Mouse (Mus musculus): ENCODE results near the gene Smg6. TPM values are rescaled to one million over a fixed set of nuclear protein-coding genes. Genes with fewer than 3 reads are reported as not detected.

Gene Smg6
- total RNA-seq, 1 experiment from 2014 or later, result 48.2 TPM

GRCm38 (mm10) chr11:75192336-75193214 lies 267.0 kb downstream of the Smg6 start:
- peak; percentile 33; the same call in 1 of the 2 replicates for ATAC-seq (ENCODE audit: extremely low read depth, insufficient number of reproducible peaks, low FRiP score, poor library complexity, severe bottlenecking)

DNA sequence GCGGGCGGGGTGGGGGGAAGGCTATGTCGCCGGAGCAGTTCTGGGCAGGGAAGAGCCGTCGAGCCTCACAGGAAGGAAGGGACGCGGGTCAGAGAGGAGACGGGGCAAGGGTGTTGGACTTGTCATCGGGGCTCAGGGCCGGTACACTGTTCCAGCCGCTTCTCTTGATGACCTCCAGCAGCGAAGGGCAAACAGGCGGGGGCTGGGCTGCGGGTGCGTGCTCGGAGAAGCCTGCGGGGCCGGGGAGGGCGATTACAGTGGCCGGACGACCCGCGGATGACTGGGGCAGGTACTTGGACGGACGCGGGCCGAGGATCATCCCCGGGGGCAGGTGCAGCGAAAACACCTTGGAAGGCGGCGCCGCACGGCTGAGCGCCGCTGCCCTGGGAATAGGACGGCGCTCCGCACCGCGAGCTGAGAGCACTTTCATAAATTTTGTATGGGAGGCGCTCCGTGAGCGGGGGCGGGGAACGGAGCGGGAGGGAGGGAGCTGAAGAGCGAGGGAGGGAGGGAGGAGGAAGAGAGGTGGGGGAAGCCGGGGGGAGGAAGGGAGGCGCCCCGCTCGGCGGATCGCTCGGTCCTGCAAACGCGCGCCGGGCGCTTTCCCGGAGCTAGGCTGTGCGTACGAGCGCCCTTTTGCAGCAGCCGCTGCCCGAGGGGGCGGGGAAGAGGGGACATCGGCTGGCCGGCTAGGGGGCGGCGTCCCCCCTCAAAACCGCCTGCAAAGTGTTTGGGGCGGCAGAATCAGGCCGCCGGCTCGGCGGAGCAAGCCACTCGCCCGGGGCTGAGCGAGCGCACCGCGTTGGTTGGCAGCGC lies 267.8 kb downstream of the Smg6 start, which contains the start of gene Rtn4rl1:
Gene Rtn4rl1 (plus strand): TSS at position 528 of the 816 bp plus-strand sequence.
- peak; percentile 17; the same call in 1 of the 2 replicates for ATAC-seq (ENCODE audit: extremely low read depth, insufficient number of reproducible peaks, low FRiP score, poor library complexity, severe bottlenecking)

DNA sequence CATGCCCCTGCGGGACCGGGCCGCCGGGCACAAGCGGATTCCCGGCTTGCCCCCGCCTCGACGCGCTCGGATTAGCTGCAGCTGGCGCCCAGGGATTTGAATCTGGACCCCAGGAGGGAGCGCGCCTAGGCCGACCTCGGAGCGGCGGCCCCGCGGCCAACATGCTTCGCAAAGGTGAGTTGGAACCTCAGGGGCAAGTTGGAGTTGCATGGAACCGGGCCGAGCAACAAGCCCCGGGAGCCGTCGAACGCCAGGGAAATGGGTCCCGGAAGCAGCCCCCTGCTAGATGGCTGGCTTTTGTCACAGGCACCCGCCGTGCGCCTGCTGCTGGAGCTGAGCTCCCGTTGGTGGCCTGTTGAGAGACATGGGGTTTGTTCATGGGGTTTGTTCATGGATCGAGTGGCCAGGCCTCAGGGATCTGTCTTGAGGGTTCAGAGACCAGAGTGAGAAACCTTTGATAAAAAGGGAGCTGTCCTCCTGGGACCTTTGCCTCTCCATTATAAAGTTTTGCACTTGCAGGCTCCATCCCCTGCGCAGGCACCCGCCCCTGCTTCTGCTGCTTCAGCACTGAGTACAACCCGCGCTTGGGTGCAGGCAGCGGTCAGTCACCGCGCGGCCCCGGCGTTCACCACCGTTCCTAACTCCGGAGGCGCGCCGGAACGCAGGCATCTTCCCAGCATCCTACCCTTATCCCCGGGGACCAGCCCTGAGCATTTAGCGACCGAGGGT lies 268.7 kb downstream of the Smg6 start:
- ATAC-seq (ENCODE audit: extremely low read depth, insufficient number of reproducible peaks, low FRiP score, poor library complexity, severe bottlenecking), result no peak

GRCm38 (mm10) chr11:75194850-75195461 lies 269.3 kb downstream of the Smg6 start:
- ATAC-seq (ENCODE audit: extremely low read depth, insufficient number of reproducible peaks, low FRiP score, poor library complexity, severe bottlenecking), result no peak

- no peak for ATAC-seq (ENCODE audit: extremely low read depth, insufficient number of reproducible peaks, low FRiP score, poor library complexity, severe bottlenecking)
Observed at GRCm38 (mm10) chr11:75196131-75196530, 270.5 kb downstream of the Smg6 start.

DNA sequence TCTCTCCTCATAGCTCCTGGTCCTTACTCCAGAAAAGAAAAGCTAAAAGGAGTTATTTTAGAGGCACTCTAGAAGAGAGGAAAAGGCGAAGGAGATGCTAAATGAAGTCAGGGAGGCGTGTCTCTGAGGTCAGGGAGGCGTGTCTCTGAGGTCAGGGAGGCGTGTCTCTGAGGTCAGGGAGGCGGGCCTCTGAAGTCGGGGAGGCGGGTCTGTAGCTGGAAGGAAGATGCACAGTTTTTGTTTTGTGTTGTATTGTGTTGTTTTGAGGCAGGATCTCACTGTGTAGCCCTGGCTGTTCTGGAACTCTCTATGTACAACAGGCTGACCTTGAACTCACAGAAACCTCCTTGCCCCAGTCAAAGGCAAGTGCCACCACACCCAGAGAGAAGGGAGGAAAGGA lies 272.3 kb downstream of the Smg6 start:
- no peak for ATAC-seq (ENCODE audit: extremely low read depth, insufficient number of reproducible peaks, low FRiP score, poor library complexity, severe bottlenecking)

DNA sequence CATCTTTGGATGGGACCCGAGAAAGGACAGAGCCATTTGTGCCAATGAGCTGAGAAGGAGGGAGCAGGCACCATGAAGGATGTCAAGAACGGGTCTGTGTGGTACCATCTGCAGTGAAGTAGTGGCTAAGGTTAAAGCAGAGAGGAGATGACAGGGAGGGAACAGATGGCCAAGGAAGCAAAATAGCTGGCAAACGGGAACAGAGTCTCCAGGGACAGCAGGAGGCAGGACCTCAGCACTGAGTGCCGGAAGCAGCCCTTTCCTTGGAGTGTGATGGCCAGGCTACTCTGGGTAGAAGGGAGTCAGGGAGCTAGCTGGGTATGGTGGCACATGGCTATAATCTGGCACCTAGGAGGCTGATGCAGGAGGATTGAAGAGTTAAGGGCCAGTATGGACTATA lies 273.2 kb downstream of the Smg6 start:
- ATAC-seq (ENCODE audit: extremely low read depth, insufficient number of reproducible peaks, low FRiP score, poor library complexity, severe bottlenecking), result no peak

DNA sequence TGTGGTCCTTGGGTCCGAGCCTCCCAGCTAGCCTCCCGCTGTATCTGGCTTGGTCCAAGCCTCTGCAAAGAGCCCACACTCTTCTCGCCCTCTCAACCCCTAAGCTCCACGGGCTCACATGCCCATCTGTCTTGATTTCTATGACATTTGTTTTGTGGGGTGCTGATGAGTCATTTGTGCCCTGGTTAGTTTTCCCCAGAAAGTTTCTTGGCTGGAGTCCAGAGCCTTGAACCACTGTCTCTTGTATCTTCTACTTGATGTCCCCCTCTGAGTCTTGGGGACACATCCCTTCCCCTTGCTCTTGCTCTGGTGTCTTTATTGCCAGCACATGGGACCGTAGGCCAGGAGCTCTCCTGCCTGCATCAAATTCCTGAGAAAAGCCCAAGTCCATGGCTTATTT lies 274.3 kb downstream of the Smg6 start:
- ATAC-seq (ENCODE audit: extremely low read depth, insufficient number of reproducible peaks, low FRiP score, poor library complexity, severe bottlenecking), result no peak

DNA sequence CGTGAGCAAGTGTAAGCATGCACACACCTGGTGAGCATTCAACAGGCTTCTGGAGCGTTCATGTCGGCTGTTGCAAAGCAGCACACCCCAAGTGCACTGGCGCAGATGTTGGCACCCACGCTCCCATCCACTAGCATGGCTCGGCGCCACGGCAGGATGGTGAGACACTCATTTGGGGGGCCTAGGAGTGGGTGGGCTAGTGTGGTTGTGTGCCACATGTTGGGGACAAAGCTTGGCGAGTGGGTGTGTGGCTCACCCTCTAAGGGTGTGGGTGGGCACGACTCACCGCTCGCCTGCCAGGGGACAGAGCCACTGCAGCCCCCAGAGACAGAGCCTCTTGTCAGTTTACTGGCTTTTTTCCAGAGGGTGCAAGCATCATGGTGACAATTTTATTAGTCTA lies 275.3 kb downstream of the Smg6 start:
- no peak for ATAC-seq (ENCODE audit: extremely low read depth, insufficient number of reproducible peaks, low FRiP score, poor library complexity, severe bottlenecking)

- no peak for ATAC-seq (ENCODE audit: extremely low read depth, insufficient number of reproducible peaks, low FRiP score, poor library complexity, severe bottlenecking)
Observed at GRCm38 (mm10) chr11:75201721-75202120, 276.1 kb downstream of the Smg6 start.

GRCm38 (mm10) chr11:75203926-75204325 lies 278.3 kb downstream of the Smg6 start:
- ATAC-seq (ENCODE audit: extremely low read depth, insufficient number of reproducible peaks, low FRiP score, poor library complexity, severe bottlenecking), result no peak

DNA sequence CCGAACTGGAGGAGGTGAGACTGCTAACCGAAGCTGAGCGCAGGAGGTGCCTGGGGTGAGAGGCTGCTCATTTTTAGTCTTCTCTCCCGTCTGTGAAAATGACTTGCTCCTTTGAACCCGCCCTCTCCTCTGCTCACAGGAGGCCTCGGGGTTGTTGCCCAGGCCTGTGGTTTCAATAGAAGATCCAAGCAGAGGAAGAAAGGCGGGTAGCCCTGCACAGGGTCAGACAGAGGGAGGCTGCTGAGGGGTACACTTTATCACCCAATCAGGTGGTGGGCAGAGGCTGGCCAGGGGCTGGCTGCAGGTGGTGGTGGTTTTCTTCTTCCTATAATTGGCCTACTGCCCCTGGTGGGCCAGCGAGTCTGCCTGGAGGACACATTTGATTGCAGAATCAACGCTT lies 278.8 kb downstream of the Smg6 start:
- no peak for ATAC-seq (ENCODE audit: extremely low read depth, insufficient number of reproducible peaks, low FRiP score, poor library complexity, severe bottlenecking)

- no peak for ATAC-seq (ENCODE audit: extremely low read depth, insufficient number of reproducible peaks, low FRiP score, poor library complexity, severe bottlenecking)
Observed at GRCm38 (mm10) chr11:75206347-75206746, 280.7 kb downstream of the Smg6 start.

DNA sequence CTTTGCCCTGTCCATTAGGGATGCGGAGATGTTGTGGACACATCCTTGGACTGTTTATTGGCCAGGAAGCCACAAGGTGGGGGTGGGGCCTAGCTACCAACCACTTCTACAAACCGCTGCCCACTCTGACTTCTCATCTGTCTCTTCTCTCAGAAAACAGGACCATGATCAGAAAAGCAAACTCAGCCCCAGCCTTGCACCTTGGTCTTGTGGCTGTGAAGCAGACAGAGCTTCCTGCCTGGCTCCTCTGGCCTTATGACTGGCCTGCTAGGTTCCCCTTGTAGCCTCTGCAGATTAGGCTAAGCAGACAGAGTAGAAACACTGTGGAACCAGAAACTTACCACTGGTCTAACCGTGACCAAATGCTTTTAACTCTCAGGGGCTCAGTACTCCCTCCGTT lies 283.7 kb downstream of the Smg6 start:
- no peak for ATAC-seq (ENCODE audit: extremely low read depth, insufficient number of reproducible peaks, low FRiP score, poor library complexity, severe bottlenecking)

GRCm38 (mm10) chr11:75210093-75210492 lies 284.5 kb downstream of the Smg6 start:
- ATAC-seq (ENCODE audit: extremely low read depth, insufficient number of reproducible peaks, low FRiP score, poor library complexity, severe bottlenecking), result no peak

DNA sequence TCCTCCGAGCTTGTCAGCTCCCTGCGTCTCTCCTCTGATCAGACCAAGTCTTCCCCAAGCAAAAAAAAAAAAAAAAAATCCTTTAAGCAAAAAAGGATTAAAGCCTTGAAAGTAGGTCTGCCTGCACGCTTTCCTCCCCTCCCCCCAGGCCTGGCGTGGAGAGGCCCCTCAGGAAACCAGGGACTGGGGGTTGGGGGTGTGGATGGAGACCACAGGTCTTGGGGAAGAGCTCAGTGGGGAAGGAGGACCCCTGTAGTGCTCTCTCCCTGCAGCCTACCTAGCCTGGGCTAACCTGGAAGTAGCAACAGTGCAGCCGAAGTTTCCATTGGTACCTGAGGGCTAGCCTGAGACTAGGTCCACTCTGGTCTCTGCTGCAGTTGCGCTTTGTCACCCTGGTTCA lies 285.1 kb downstream of the Smg6 start:
- no peak for ATAC-seq (ENCODE audit: extremely low read depth, insufficient number of reproducible peaks, low FRiP score, poor library complexity, severe bottlenecking)

- ATAC-seq (ENCODE audit: extremely low read depth, insufficient number of reproducible peaks, low FRiP score, poor library complexity, severe bottlenecking), result no peak
Observed at GRCm38 (mm10) chr11:75212031-75212667, 286.5 kb downstream of the Smg6 start.

- no peak for ATAC-seq (ENCODE audit: extremely low read depth, insufficient number of reproducible peaks, low FRiP score, poor library complexity, severe bottlenecking)
Observed at GRCm38 (mm10) chr11:75212876-75213275, 287.3 kb downstream of the Smg6 start.
